Mouse (Mus musculus) liver, postnatal 0 days (tissue): Measurements from ENCODE around the gene Ugt1a8.

Experiments
- CTCF ChIP-seq: sonication (generic); IDR thresholded peaks from 2 replicates; pipeline ENCODE4 v1.5.1; 2016; ENCODE audit warnings: antibody characterized with exemption, low read depth
- EP300 ChIP-seq: IDR thresholded peaks from 2 replicates; pipeline ENCODE4 v1.6.1; 2016; ENCODE audit warnings: antibody characterized with exemption, low read depth, mild to moderate bottlenecking

DNA sequence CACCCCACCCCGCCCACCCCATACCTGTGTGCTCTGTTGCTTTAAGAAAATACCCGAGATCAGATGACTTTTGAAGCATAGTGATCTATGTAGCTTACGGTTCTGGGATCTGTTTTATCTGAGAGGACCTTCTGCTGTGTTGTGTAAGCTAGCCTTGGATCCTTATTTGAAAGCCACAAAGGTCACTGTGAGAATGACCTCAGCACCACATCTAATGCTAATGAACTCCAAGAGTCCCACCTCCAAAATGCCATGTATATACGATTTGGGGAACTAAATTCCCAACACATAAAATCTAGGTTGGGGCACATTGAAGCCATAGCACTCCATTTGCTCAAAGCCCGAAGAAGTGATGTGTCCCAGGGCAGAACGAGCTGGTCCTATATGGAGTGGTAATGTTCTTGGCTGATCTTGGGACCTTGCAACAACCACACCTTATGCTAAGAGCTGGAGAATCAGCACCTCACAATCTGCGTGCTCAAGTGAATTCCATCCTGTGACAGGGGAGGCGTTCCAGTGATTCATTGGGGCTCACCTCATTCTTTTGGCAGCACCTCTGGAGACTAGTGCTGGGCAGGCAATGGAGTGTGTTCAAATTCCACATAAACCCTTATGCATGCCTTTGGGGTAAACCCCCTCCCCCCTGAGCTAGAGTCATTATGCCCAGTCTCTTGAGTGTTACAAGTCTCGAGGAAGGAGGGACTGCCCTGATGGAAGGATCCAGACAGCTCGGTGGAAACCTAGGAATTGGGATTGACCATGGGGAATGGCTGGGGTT lies 169.5 kb downstream of the Ugt1a8 start:
- TF ChIP-seq EP300 (no peak), CTCF (no peak)
